Mouse (Mus musculus) midbrain, embryonic 14.5 days (tissue): ENCODE measurements at regions not wholly inside any gene's neighbourhood (a gene's known extent, or its start where the extent isn't known, plus 50 kb on each side); places are given as distances from the start of the nearest gene placed in this dataset.
A peak's percentile ranks its signal among the peaks of the same experiment; 100 is the strongest.

Experiments used
- ATAC-seq: fragments of 200-750 bp; cut with Nextera tagmentation; 2 replicates; pipeline ENCODE4 v1.8.0; 2017; ENCODE audit warnings: moderate number of reproducible peaks, moderate library complexity; ENCODE audit not compliant: low FRiP score, low TSS enrichment
- DNase-seq: peaks from one replicate; pipeline ENCODE4 v3.0.0-alpha.2; 2015
- H3K27ac ChIP-seq: fragments of 300-500 bp; sonication (generic); replicated peaks from 2 replicates; pipeline ENCODE4 v1.5.1; 2014; ENCODE audit warnings: mild to moderate bottlenecking, low read depth, low read length, moderate library complexity
- H3K27me3 ChIP-seq: fragments of 300-500 bp; sonication (generic); 2 replicates; pipeline ENCODE4 v1.6.1; 2014; ENCODE audit warnings: low read length, control low read depth, mixed read lengths; ENCODE audit not compliant: control insufficient read depth, insufficient read depth
- H3K36me3 ChIP-seq: fragments of 300-500 bp; sonication (generic); 2 replicates; pipeline ENCODE4 v1.6.1; 2014; ENCODE audit warnings: low read length, control low read depth; ENCODE audit not compliant: control insufficient read depth, insufficient read depth
- H3K4me1 ChIP-seq: fragments of 300-500 bp; sonication (generic); 2 replicates; pipeline ENCODE4 v1.6.1; 2014; ENCODE audit warnings: mild to moderate bottlenecking, antibody characterized with exemption, low read length, control low read depth; ENCODE audit not compliant: control insufficient read depth, insufficient read depth
- H3K4me2 ChIP-seq: fragments of 300-500 bp; sonication (generic); 2 replicates; pipeline ENCODE4 v1.6.1; 2014; ENCODE audit warnings: mild to moderate bottlenecking, low read length, moderate library complexity
- H3K4me3 ChIP-seq: fragments of 300-500 bp; sonication (generic); replicated peaks from 2 replicates; pipeline ENCODE4 v1.5.1; 2014; ENCODE audit warnings: low read depth, low read length
- H3K9ac ChIP-seq: fragments of 300-500 bp; sonication (generic); replicated peaks from 2 replicates; pipeline ENCODE4 v1.6.1; 2014; ENCODE audit warnings: mild to moderate bottlenecking, low read length, moderate library complexity
- H3K9me3 ChIP-seq: fragments of 300-500 bp; sonication (generic); 2 replicates; pipeline ENCODE4 v1.6.1; 2016; ENCODE audit warnings: low read length, control low read depth, mixed read lengths; ENCODE audit not compliant: control insufficient read depth
- WGBS: fragments of 180-500 bp; shearing (Covaris S2); extraction: QIAGEN DNeasy Blood & Tissue Kit; methylation state at CpG from one replicate; pipeline ENCODE4 v1.1.7; 2014; 5-methylcytosine and 5-hydroxymethylcytosine counted together

DNA sequence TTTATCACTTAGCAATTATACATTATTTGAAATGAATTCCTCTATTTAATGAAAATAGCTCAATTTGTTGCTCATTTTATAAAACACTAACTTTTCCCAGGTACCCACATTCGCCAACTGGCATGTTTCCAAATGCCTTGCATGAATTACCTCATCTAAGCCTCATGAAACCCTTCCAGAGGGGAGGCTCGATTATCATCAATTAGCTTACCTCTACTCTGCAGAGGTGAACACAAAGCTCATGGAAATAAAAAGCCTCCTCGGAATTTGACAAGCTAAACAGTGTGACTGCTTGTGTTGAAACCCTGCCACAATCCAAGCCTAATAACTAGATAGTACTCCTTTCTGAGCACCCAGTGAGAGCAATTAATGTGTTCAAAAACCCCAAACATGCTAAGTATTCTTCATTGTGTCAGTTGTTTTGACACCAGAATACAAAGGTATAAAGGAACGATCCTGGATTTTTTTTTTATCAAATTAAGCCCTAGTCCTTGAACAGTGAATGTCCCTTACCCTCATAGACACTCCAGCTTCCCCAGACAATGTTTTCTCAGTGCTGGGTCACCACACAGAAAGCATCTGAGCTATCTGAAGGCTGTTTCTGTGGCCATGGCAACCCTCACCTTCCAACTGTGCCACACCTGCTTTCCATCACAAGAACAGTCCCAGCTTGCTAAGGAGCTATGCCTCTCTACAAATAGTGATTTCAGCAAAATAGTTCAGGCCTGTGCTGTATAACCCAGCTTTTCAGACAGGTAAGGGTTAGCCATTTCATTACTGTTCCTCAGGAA lies 530.4 kb downstream of the Rapgef2 start:
- DNase-seq (peak; percentile 26), ATAC-seq (peak; percentile 46; the same call in 1 of the 2 replicates)
- peaks cover 6% of the 10 kb centered on the region; the same call in 1 of the 2 replicates for H3K4me1 ChIP-seq
- no peak overlapping the region for H3K4me2 ChIP-seq
- H3K9me3 ChIP-seq, result no peaks in the 10 kb centered on the region
- H3K9ac ChIP-seq, result no peak overlapping the region
- H3K27me3 ChIP-seq, result no peaks in the 10 kb centered on the region
- H3K4me3 ChIP-seq, result no peak overlapping the region
- H3K27ac ChIP-seq, result no peak overlapping the region
- WGBS, result 53% methylated on average over 4 of the region's 4 CpGs
- no peaks in the 10 kb centered on the region for H3K36me3 ChIP-seq

DNA sequence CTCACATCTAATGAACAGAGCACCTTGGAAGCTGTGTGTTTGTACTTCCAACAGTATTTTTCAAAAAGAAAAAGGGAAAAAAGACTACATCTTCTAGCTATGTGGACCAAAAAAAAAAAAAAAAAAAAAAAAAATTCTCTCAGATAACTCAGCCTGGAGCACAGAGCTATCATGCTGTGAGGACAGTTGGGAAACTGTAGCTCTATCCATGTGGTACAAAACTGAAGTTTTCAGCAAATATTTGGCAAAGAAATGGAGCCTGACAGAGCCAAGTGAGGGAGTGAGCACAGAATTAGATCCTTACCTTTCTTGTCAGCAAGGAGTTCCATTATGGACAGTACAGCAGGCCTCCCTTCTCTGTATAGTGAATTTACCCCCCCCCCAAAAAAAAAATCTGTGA lies 550.2 kb downstream of the Rapgef2 start:
- Histone ChIP-seq H3K36me3 (no peaks in the 10 kb centered on the region), H3K9me3 (no peaks in the 10 kb centered on the region), H3K4me2 (no peak overlapping the region), H3K27ac (no peak overlapping the region), H3K4me3 (no peak overlapping the region), H3K4me1 (no peaks in the 10 kb centered on the region), H3K9ac (no peak overlapping the region), H3K27me3 (no peaks in the 10 kb centered on the region)
- no peak for DNase-seq
- no peak for ATAC-seq

DNA sequence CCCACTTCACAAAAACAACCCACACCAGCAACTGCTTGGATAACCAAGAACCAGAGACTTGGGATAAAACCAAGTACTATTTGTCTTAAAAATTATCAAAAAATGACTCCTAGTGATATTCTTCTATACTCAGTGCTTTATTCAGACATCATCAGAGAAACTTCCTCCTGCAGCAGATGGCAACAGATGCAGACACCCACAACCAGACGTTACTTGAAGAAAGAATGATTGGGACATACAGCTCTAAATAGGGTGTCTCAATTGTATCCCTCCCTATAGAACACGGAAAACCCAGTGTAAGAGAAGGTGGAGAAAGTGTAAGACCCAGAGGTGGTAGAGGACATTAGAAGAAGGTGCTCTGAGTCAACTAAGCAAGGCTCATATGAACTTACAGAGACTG lies 569.6 kb downstream of the Rapgef2 start:
- DNase-seq (no peak), ATAC-seq (no peak)
- no peak overlapping the region for H3K4me3 ChIP-seq
- H3K27ac ChIP-seq, result no peak overlapping the region
- H3K36me3 ChIP-seq, result no peaks in the 10 kb centered on the region
- H3K27me3 ChIP-seq, result no peaks in the 10 kb centered on the region
- no peak overlapping the region for H3K4me2 ChIP-seq
- H3K9ac ChIP-seq, result no peak overlapping the region
- no peaks in the 10 kb centered on the region for H3K9me3 ChIP-seq
- H3K4me1 ChIP-seq, result no peaks in the 10 kb centered on the region
- 91% methylated on average over 2 of the region's 2 CpGs for WGBS

GRCm38 (mm10) chr3:78707687-78708086 lies 578.6 kb downstream of the Rapgef2 start:
- H3K9ac ChIP-seq, result no peak overlapping the region
- H3K9me3 ChIP-seq, result no peaks in the 10 kb centered on the region
- no peak overlapping the region for H3K4me3 ChIP-seq
- no peak for DNase-seq
- WGBS, result 57% methylated on average over 1 of the region's 1 CpGs
- no peaks in the 10 kb centered on the region for H3K36me3 ChIP-seq
- no peaks in the 10 kb centered on the region for H3K4me1 ChIP-seq
- no peak overlapping the region for H3K4me2 ChIP-seq
- no peak for ATAC-seq
- H3K27ac ChIP-seq, result no peak overlapping the region
- H3K27me3 ChIP-seq, result no peaks in the 10 kb centered on the region

DNA sequence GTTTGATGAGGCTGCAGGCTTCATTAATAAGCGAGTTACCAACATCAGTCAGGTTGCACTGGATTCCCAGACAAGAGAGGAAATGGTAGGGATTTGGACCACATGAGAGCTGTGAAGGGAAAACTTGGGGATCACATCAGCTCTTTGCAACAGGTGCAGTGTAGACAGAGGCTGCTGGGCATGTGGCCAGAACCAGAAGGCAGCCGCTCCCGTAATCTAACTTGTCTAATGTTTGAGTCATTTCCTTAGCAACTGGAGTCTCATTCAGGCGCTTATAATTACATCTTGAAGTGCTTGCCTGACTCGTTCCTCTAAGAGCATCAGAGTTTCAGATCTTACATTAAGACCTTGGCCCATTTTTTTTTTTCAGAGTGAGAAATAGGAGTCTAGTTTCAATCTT lies 587.4 kb downstream of the Rapgef2 start:
- Histone ChIP-seq H3K36me3 (no peaks in the 10 kb centered on the region), H3K4me3 (no peak overlapping the region), H3K4me1 (no peaks in the 10 kb centered on the region), H3K27me3 (no peaks in the 10 kb centered on the region), H3K27ac (no peak overlapping the region), H3K4me2 (no peak overlapping the region), H3K9me3 (no peaks in the 10 kb centered on the region), H3K9ac (no peak overlapping the region)
- DNase-seq (no peak), ATAC-seq (no peak)
- WGBS, result 69% methylated on average over 5 of the region's 5 CpGs

GRCm38 (mm10) chr3:78691499-78691898 lies 594.8 kb downstream of the Rapgef2 start:
- DNase-seq (peak; percentile 21), ATAC-seq (no peak)
- H3K27me3 ChIP-seq, result no peaks in the 10 kb centered on the region
- WGBS, result 34% methylated on average over 3 of the region's 3 CpGs
- H3K27ac ChIP-seq, result no peak overlapping the region
- H3K4me3 ChIP-seq, result no peak overlapping the region
- H3K9me3 ChIP-seq, result no peaks in the 10 kb centered on the region
- H3K4me2 ChIP-seq, result no peak overlapping the region
- H3K9ac ChIP-seq, result no peak overlapping the region
- no peaks in the 10 kb centered on the region for H3K36me3 ChIP-seq
- no peaks in the 10 kb centered on the region for H3K4me1 ChIP-seq

GRCm38 (mm10) chr3:78677656-78678055 lies 608.7 kb downstream of the Rapgef2 start:
- H3K27ac ChIP-seq, result no peak overlapping the region
- 44% methylated on average over 1 of the region's 1 CpGs for WGBS
- no peaks in the 10 kb centered on the region for H3K36me3 ChIP-seq
- H3K9me3 ChIP-seq, result no peaks in the 10 kb centered on the region
- H3K4me3 ChIP-seq, result no peak overlapping the region
- H3K4me1 ChIP-seq, result no peaks in the 10 kb centered on the region
- H3K27me3 ChIP-seq, result no peaks in the 10 kb centered on the region
- DNase-seq, result peak; percentile 15
- no peak overlapping the region for H3K9ac ChIP-seq
- ATAC-seq, result no peak
- H3K4me2 ChIP-seq, result no peak overlapping the region

GRCm38 (mm10) chr3:78676806-78677205 lies 609.5 kb downstream of the Rapgef2 start:
- Histone ChIP-seq H3K27me3 (no peaks in the 10 kb centered on the region), H3K27ac (no peak overlapping the region), H3K9me3 (no peaks in the 10 kb centered on the region), H3K4me2 (no peak overlapping the region), H3K4me1 (no peaks in the 10 kb centered on the region), H3K9ac (no peak overlapping the region), H3K4me3 (no peak overlapping the region), H3K36me3 (no peaks in the 10 kb centered on the region)
- ATAC-seq (no peak), DNase-seq (no peak)
- 80% methylated on average over 2 of the region's 2 CpGs for WGBS

DNA sequence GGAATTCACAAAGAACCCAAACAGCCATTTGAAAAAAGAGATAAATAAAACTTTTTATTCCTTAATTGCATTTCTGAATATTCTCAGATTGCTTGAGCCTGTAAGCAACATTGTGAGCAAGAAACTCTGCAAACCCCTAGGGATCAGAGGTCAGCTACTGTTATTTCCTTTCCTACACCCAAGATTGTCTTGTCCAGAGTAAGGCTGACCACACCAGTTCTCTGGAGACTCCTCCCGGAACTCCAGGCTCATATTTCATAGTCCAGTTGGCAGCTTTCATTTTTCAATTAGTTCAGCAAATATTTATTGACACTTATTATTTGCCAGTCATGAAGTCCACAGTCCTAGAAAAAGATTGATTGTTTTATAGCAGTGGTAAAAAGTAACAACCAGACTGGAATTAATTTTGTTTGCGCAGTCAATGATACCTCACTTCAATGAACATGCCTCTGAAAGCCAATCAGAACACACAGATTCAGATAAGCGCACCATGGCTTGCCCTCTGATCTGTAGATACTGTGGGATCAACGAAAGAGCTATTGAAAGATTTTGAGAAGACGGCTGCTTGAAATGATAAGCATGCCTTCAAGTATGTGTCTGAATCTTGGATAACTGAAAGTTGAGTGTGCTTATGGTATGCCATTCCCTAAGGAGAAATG lies 611.7 kb downstream of the Rapgef2 start:
- DNase-seq (no peak), ATAC-seq (no peak)
- Histone ChIP-seq H3K27me3 (no peaks in the 10 kb centered on the region), H3K9ac (no peak overlapping the region), H3K9me3 (no peaks in the 10 kb centered on the region), H3K4me2 (no peak overlapping the region), H3K27ac (no peak overlapping the region), H3K4me1 (no peaks in the 10 kb centered on the region), H3K36me3 (no peaks in the 10 kb centered on the region), H3K4me3 (no peak overlapping the region)
- 89% methylated on average over 5 of the region's 5 CpGs for WGBS
